Mouse (Mus musculus) limb, embryonic 11.5 days (tissue): ENCODE results near the gene Zfp697. TPM values are rescaled to one million over a fixed set of nuclear protein-coding genes. Genes with fewer than 3 reads are reported as not detected.
"Not testable (repeated sequence)": the region's sequence is repeated elsewhere in the genome, so short reads cannot be mapped to it uniquely, and the experiment has no call there.

ENCODE experiments used
- ATAC-seq: fragments of 200-750 bp; cut with Nextera tagmentation; 2 replicates; pipeline ENCODE4 v1.8.0; 2017; ENCODE audit warnings: low read depth; ENCODE audit not compliant: insufficient number of reproducible peaks, low FRiP score, low TSS enrichment
- DNase-seq: peaks from one replicate; pipeline ENCODE4 v3.0.0-alpha.2; 2015; ENCODE audit warnings: low spot score
- H3K27ac ChIP-seq: fragments of 300-500 bp; sonication (generic); replicated peaks from 2 replicates; pipeline ENCODE4 v1.5.1; 2014; ENCODE audit warnings: low read depth, mild to moderate bottlenecking, low read length
- H3K27me3 ChIP-seq: fragments of 300-500 bp; sonication (generic); 2 replicates; pipeline ENCODE4 v1.6.1; 2014; ENCODE audit warnings: mild to moderate bottlenecking, low read length, mixed read lengths; ENCODE audit not compliant: control insufficient read depth, insufficient read depth
- H3K36me3 ChIP-seq: fragments of 300-500 bp; sonication (generic); 2 replicates; pipeline ENCODE4 v1.6.1; 2014; ENCODE audit warnings: mild to moderate bottlenecking, low read length, moderate library complexity, mixed read lengths; ENCODE audit not compliant: control insufficient read depth, insufficient read depth
- H3K4me1 ChIP-seq: fragments of 300-500 bp; sonication (generic); 2 replicates; pipeline ENCODE4 v1.6.1; 2014; ENCODE audit warnings: low read length, mixed read lengths; ENCODE audit not compliant: control insufficient read depth, insufficient read depth
- H3K4me2 ChIP-seq: fragments of 300-500 bp; sonication (generic); 2 replicates; pipeline ENCODE4 v1.6.1; 2014; ENCODE audit warnings: low read depth, mild to moderate bottlenecking, moderate library complexity; ENCODE audit not compliant: severe bottlenecking
- H3K4me3 ChIP-seq: fragments of 300-500 bp; sonication (generic); 2 replicates; pipeline ENCODE4 v1.5.1; 2014; ENCODE audit warnings: low read depth, low read length
- H3K9ac ChIP-seq: fragments of 300-500 bp; sonication (generic); 2 replicates; pipeline ENCODE4 v1.6.1; 2014; ENCODE audit warnings: mild to moderate bottlenecking, low read length
- H3K9me3 ChIP-seq: fragments of 300-500 bp; sonication (generic); 2 replicates; pipeline ENCODE4 v1.6.1; 2016; ENCODE audit warnings: low read length; ENCODE audit not compliant: control insufficient read depth
- WGBS: fragments of 180-500 bp; shearing (Covaris S2); extraction: QIAGEN DNeasy Blood & Tissue Kit; methylation state at CpG from one replicate; pipeline ENCODE4 v1.1.7; 2014; 5-methylcytosine and 5-hydroxymethylcytosine counted together
- polyA plus RNA-seq: library from polyadenylated mRNA; unstranded; fragments of >200 nt; fragmentation: Nextera tagmentation; extraction: Ambion mirVana; gene quantifications from 2 replicates; pipeline ENCODE4 v1.2.1, GENCODE M21; 2014

The Zfp697 gene
- polyA plus RNA-seq = 10.4 and 11.0 TPM in 2 replicates

GRCm38 (mm10) chr3:98382246-98382939, at the start of gene Zfp697:
Zfp697 (plus strand) TSS chr3:98382461.
- Histone ChIP-seq H3K4me1 (peaks cover 5% of the 10 kb centered on the region; the same call in 1 of the 2 replicates), H3K36me3 (no peaks in the 10 kb centered on the region), H3K27ac (no peak within 1 kb of the TSS), H3K4me3 (peak within 1 kb of the TSS; percentile 83), H3K9me3 (no peaks in the 10 kb centered on the region), H3K27me3 (no peaks in the 10 kb centered on the region), H3K9ac (peak within 1 kb of the TSS; percentile 94), H3K4me2 (peak within 1 kb of the TSS; percentile 95)
- DNase-seq (peak; percentile 85), ATAC-seq (peak; percentile 89)
- under 1% methylated on average over 42 of the region's 42 CpGs for whole genome bisulfite sequencing

GRCm38 (mm10) chr3:98334010-98334409, 48.3 kb upstream of the Zfp697 start:
- no peaks in the 10 kb centered on the region for H3K9me3 ChIP-seq
- H3K27ac ChIP-seq = no peak overlapping the region
- no peaks in the 10 kb centered on the region for H3K27me3 ChIP-seq
- H3K9ac ChIP-seq = no peak overlapping the region
- peaks cover 4% of the 10 kb centered on the region; the same call in 1 of the 2 replicates for H3K36me3 ChIP-seq
- DNase-seq = no peak
- H3K4me2 ChIP-seq = no peak overlapping the region
- H3K4me3 ChIP-seq = no peak overlapping the region
- ATAC-seq = no peak
- peaks cover 25% of the 10 kb centered on the region for H3K4me1 ChIP-seq
- 80% methylated on average over 2 of the region's 2 CpGs for WGBS

GRCm38 (mm10) chr3:98335331-98335730, 46.9 kb upstream of the Zfp697 start:
- Histone ChIP-seq H3K36me3 (peaks cover 2% of the 10 kb centered on the region; the same call in 1 of the 2 replicates), H3K9ac (no peak overlapping the region)

GRCm38 (mm10) chr3:98335886-98336285, 46.4 kb upstream of the Zfp697 start:
- H3K36me3 ChIP-seq = peaks cover 2% of the 10 kb centered on the region; the same call in 1 of the 2 replicates
- 81% methylated on average over 7 of the region's 7 CpGs for WGBS
- H3K27me3 ChIP-seq = no peaks in the 10 kb centered on the region
- H3K9me3 ChIP-seq = no peaks in the 10 kb centered on the region
- no peak overlapping the region for H3K27ac ChIP-seq
- H3K9ac ChIP-seq = no peak overlapping the region
- no peak for DNase-seq
- no peak for ATAC-seq
- H3K4me2 ChIP-seq = no peak overlapping the region
- H3K4me1 ChIP-seq = peaks cover 25% of the 10 kb centered on the region
- no peak overlapping the region for H3K4me3 ChIP-seq

More at GRCm38 (mm10) chr3:98335331-98335730, 46.9 kb upstream of the Zfp697 start:
- ATAC-seq (no peak), DNase-seq (no peak)
- Histone ChIP-seq H3K4me2 (no peak overlapping the region), H3K4me1 (peaks cover 25% of the 10 kb centered on the region), H3K27ac (no peak overlapping the region), H3K27me3 (no peaks in the 10 kb centered on the region), H3K9me3 (no peaks in the 10 kb centered on the region), H3K4me3 (no peak overlapping the region)

GRCm38 (mm10) chr3:98336661-98337654, 45.3 kb upstream of the Zfp697 start:
- H3K4me3 ChIP-seq = no peak overlapping the region
- WGBS = 84% methylated on average over 22 of the region's 22 CpGs
- peaks cover 2% of the 10 kb centered on the region; the same call in 1 of the 2 replicates for H3K36me3 ChIP-seq
- H3K4me1 ChIP-seq = peaks cover 25% of the 10 kb centered on the region
- ATAC-seq (no peak), DNase-seq (peak; percentile 40)
- H3K4me2 ChIP-seq = no peak overlapping the region
- no peaks in the 10 kb centered on the region for H3K9me3 ChIP-seq
- H3K27me3 ChIP-seq = no peaks in the 10 kb centered on the region
- H3K27ac ChIP-seq = no peak overlapping the region
- H3K9ac ChIP-seq = no peak overlapping the region

- Histone ChIP-seq H3K27me3 (no peaks in the 10 kb centered on the region), H3K4me1 (peaks cover 25% of the 10 kb centered on the region), H3K9ac (peak overlapping the region; percentile 90), H3K36me3 (no peaks in the 10 kb centered on the region), H3K27ac (peak overlapping the region; percentile 75), H3K9me3 (no peaks in the 10 kb centered on the region), H3K4me3 (peak overlapping the region; percentile 86), H3K4me2 (peak overlapping the region; percentile 83)
- ATAC-seq = no peak
- DNase-seq = peak; percentile 78
- 4% methylated on average over 15 of the region's 15 CpGs for WGBS
Observed at GRCm38 (mm10) chr3:98338584-98339041, 43.6 kb upstream of the Zfp697 start.

- Histone ChIP-seq H3K36me3 (no peaks in the 10 kb centered on the region), H3K4me2 (peak overlapping the region; percentile 83), H3K9ac (peak overlapping the region; percentile 90), H3K9me3 (no peaks in the 10 kb centered on the region), H3K4me3 (peak overlapping the region; percentile 86), H3K27ac (peak overlapping the region; percentile 75), H3K27me3 (no peaks in the 10 kb centered on the region), H3K4me1 (peaks cover 25% of the 10 kb centered on the region)
- DNase-seq (peak; percentile 74), ATAC-seq (peak; percentile 19; the same call in 1 of the 2 replicates)
- under 1% methylated on average over 46 of the region's 46 CpGs for WGBS
Observed at GRCm38 (mm10) chr3:98339097-98339705, 43.1 kb upstream of the Zfp697 start.

GRCm38 (mm10) chr3:98339706-98340109, 42.6 kb upstream of the Zfp697 start, which contains the start of gene Phgdh:
Phgdh (minus strand) TSS chr3:98339990.
- not testable (repeated sequence) for H3K27me3 ChIP-seq, H3K36me3 ChIP-seq, H3K9me3 ChIP-seq
- ATAC-seq = peak; percentile 83
- 0% methylated on average over 10 of the region's 10 CpGs for WGBS
- Histone ChIP-seq H3K4me3 (peak within 1 kb of the TSS; percentile 86), H3K27ac (peak within 1 kb of the TSS; percentile 75), H3K4me1 (peaks cover 25% of the 10 kb centered on the region), H3K9ac (peak within 1 kb of the TSS; percentile 90), H3K4me2 (peak within 1 kb of the TSS; percentile 83)
- peak; percentile 83 for DNase-seq
